Mouse (Mus musculus) hindbrain, embryonic 13.5 days (tissue): ENCODE measurements around the gene Xlr5a. TPM values are rescaled to one million over a fixed set of nuclear protein-coding genes. Genes with fewer than 3 reads are reported as not detected.
"Not testable (repeated sequence)": the region's sequence is repeated elsewhere in the genome, so short reads cannot be mapped to it uniquely, and the experiment has no call there.

Experiments
- ATAC-seq: fragments of 200-750 bp; cut with Nextera tagmentation; 2 replicates; pipeline ENCODE4 v1.8.0; 2017; ENCODE audit warnings: moderate TSS enrichment; ENCODE audit not compliant: low FRiP score
- H3K27ac ChIP-seq: fragments of 300-500 bp; sonication (generic); 2 replicates; pipeline ENCODE4 v1.5.1; 2015; ENCODE audit warnings: inconsistent platforms, mild to moderate bottlenecking, moderate library complexity
- H3K27me3 ChIP-seq: fragments of 300-500 bp; sonication (generic); 2 replicates; pipeline ENCODE4 v1.6.1; 2015; ENCODE audit warnings: mild to moderate bottlenecking, inconsistent platforms
- H3K36me3 ChIP-seq: fragments of 300-500 bp; sonication (generic); 2 replicates; pipeline ENCODE4 v1.6.1; 2015; ENCODE audit warnings: mild to moderate bottlenecking, inconsistent platforms
- H3K4me1 ChIP-seq: fragments of 300-500 bp; sonication (generic); replicated peaks from 2 replicates; pipeline ENCODE4 v1.6.1; 2015; ENCODE audit warnings: inconsistent platforms
- H3K4me2 ChIP-seq: fragments of 300-500 bp; sonication (generic); 2 replicates; pipeline ENCODE4 v1.6.1; 2015; ENCODE audit warnings: inconsistent platforms, mild to moderate bottlenecking, moderate library complexity
- H3K4me3 ChIP-seq: fragments of 300-500 bp; sonication (generic); 2 replicates; pipeline ENCODE4 v1.5.1; 2015; ENCODE audit warnings: mild to moderate bottlenecking, inconsistent platforms
- H3K9ac ChIP-seq: fragments of 300-500 bp; sonication (generic); 2 replicates; pipeline ENCODE4 v1.6.1; 2015; ENCODE audit warnings: mild to moderate bottlenecking, inconsistent platforms
- H3K9me3 ChIP-seq: fragments of 300-500 bp; sonication (generic); 2 replicates; pipeline ENCODE4 v1.6.1; 2016; ENCODE audit warnings: inconsistent platforms
- WGBS: fragments of 180-500 bp; shearing (Covaris S2); methylation state at CpG from one replicate; pipeline ENCODE4 v1.1.7; 2015; 5-methylcytosine and 5-hydroxymethylcytosine counted together
- polyA plus RNA-seq: library from polyadenylated mRNA; unstranded; fragments of >200 nt; fragmentation: Nextera tagmentation; extraction: Ambion mirVana; gene quantifications from 2 replicates; pipeline ENCODE4 v1.2.1, GENCODE M21; 2015

Gene Xlr5a
- polyA plus RNA-seq, 1 experiment from 2014 or later = not detected

GRCm38 (mm10) chrX:73116747-73117146, 176.0 kb downstream of the Xlr5a start, which contains the start of gene Gm14685:
TSS of gene Gm14685 (plus strand) at chrX:73117047.
- H3K9me3 ChIP-seq, H3K4me1 ChIP-seq, H3K36me3 ChIP-seq, ATAC-seq, H3K27ac ChIP-seq, H3K4me3 ChIP-seq, H3K4me2 ChIP-seq, H3K9ac ChIP-seq, H3K27me3 ChIP-seq: not testable (repeated sequence)
- no CpG with 5 or more reads among the region's 7 CpGs for WGBS

- not testable (repeated sequence) for ATAC-seq, H3K36me3 ChIP-seq, H3K9me3 ChIP-seq, H3K27me3 ChIP-seq, H3K4me3 ChIP-seq, H3K4me1 ChIP-seq, H3K9ac ChIP-seq, H3K4me2 ChIP-seq, H3K27ac ChIP-seq
- WGBS = 74% methylated on average over 13 of the region's 13 CpGs
These were observed 195.8 kb downstream of the Xlr5a start, which contains the start of gene Xlr3a for GRCm38 (mm10) chrX:73096941-73097508. TSS of gene Xlr3a (minus strand) at chrX:73097095.

DNA sequence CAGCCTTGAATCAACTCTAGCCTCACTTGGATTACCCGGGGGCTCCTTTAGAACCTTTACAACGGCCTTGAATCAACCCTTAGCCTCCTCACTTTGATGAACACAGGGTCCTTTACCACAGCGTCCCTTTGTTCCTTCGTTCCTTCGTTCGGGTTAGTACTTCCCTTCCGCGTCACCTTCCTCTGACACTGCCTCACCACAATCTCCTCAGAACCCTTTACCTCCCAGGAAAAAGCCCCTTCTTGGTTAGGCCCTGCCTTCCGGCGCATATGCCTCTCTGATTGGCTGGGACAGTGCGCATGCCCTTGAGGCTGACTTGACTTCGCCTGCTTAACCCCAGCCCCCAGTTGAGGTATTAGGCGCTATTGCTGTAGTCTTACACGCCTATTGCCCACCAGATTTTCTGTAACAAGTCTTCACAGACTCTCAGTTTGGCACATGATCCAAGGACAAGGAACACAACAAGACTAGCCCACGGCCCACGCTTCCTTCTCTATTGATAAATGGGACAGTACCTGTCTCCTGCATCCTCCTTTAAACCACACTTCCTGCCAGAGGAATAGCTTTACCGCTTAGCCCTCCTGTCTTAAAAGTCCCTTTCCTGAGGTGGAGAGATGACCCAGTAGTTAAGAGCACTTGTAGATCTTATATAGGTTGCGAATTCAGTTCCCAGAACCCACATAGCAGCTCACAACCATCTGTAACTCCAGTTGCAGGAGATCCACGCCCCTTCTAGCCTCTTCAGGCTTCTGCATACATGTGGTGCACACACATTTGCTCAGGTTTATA, 210.3 kb downstream of the Xlr5a start, which contains the start of gene Xlr4a:
Gene Xlr4a, minus strand, starts transcription at position 212 of the 789 bp plus-strand sequence.
- H3K27ac ChIP-seq, H3K4me1 ChIP-seq, H3K27me3 ChIP-seq, H3K36me3 ChIP-seq, ATAC-seq, H3K9me3 ChIP-seq, H3K9ac ChIP-seq, H3K4me3 ChIP-seq, H3K4me2 ChIP-seq: not testable (repeated sequence)
- 87% methylated on average over 19 of the region's 19 CpGs for WGBS

- H3K27me3 ChIP-seq, H3K4me3 ChIP-seq, H3K36me3 ChIP-seq, ATAC-seq, H3K4me1 ChIP-seq, H3K9me3 ChIP-seq, H3K4me2 ChIP-seq, H3K27ac ChIP-seq, H3K9ac ChIP-seq: not testable (repeated sequence)
- WGBS = 86% methylated on average over 1 of the region's 5 CpGs
These were observed 225.9 kb downstream of the Xlr5a start for GRCm38 (mm10) chrX:73066765-73067312.

- peak within 1 kb of the TSS; percentile 68 for H3K9ac ChIP-seq
- H3K4me1 ChIP-seq = peaks cover 10% of the 10 kb centered on the region; the same call in 1 of the 2 replicates
- peak within 1 kb of the TSS; percentile 59 for H3K4me2 ChIP-seq
- H3K9me3 ChIP-seq = no peaks in the 10 kb centered on the region
- H3K36me3 ChIP-seq = no peaks in the 10 kb centered on the region
- peak; percentile 75 for ATAC-seq
- H3K27ac ChIP-seq = no peak within 1 kb of the TSS; the same call in 1 of the 2 replicates
- H3K27me3 ChIP-seq = peaks cover 3% of the 10 kb centered on the region; the same call in 1 of the 2 replicates
- H3K4me3 ChIP-seq = peak within 1 kb of the TSS; percentile 41
- WGBS = 16% methylated on average over 7 of the region's 7 CpGs
These were observed 228.4 kb downstream of the Xlr5a start, which contains the start of gene Pnma3 for GRCm38 (mm10) chrX:73064415-73064793. TSS of gene Pnma3 (plus strand) at chrX:73064787.

DNA sequence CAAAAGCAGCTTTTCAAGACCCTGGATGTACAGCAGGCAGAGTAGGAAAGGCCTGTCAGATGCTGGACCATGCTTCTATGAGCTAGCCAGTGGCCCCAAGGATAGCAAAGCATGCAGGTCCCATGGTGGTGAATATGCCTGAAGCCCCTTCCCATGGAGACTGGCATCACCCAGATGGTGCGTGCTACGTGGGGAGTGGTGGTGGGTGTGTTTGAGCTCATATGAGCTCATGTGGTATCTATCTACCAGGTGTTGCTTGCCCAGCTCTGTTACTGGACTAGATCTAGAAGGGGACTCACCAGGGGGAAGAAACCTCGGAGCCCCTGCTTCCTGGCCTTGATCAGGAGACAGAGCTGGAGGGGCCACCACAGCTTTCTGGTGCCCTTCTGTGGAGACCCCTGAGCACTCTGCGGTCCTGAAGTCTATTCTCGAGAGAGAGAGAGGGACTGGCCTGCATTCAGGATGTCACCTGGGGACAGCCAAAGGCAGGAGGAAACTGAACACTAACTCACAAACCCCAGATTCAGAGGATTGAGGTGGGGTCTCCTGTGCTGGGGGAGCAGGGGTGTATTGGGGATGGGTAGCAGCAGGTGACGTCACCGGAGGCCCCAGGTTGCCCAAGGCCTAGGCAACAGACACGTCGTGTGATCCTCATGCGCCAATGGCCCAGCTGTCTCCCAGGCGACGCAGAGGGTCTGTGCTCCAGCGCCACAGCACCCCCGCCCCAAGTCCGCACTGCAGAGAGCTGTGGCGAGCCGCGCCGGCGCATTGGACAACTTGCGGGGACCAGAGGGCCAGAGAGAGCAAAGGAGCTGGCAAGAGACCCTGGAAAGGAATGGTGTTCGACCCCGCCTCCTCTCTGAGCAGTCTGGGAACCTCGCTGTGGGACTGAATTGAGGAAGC, 229.0 kb downstream of the Xlr5a start:
- H3K27ac ChIP-seq = no peak overlapping the region; the same call in 1 of the 2 replicates
- peak overlapping the region; percentile 41 for H3K4me3 ChIP-seq
- peaks cover 3% of the 10 kb centered on the region; the same call in 1 of the 2 replicates for H3K27me3 ChIP-seq
- WGBS = 31% methylated on average over 24 of the region's 24 CpGs
- no peaks in the 10 kb centered on the region for H3K36me3 ChIP-seq
- H3K4me2 ChIP-seq = peak overlapping the region; percentile 59
- peak overlapping the region; percentile 68 for H3K9ac ChIP-seq
- H3K9me3 ChIP-seq = no peaks in the 10 kb centered on the region
- H3K4me1 ChIP-seq = peaks cover 10% of the 10 kb centered on the region; the same call in 1 of the 2 replicates
- peak; percentile 92 for ATAC-seq

DNA sequence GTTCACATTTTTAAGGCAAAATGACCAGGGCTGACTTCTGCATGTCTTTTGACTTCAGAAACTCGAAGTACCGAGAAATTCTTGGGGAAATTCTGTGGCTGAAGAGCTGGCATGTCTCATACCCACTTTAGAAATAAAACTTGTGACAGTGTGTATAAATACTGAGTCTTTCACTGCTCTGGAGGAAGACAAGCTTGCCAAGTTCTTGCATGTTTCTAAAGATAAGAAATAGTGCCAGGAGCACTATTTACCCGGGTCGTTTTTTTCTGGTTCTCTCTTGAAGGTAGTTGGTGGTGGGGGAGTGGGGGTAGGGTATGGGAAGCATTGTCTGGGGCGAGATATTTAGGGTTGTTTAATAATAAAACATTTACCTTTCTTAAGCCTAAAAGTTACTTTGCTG, 230.5 kb downstream of the Xlr5a start:
- no peak for ATAC-seq
- no peaks in the 10 kb centered on the region for H3K36me3 ChIP-seq
- H3K9me3 ChIP-seq = no peaks in the 10 kb centered on the region
- peaks cover 10% of the 10 kb centered on the region; the same call in 1 of the 2 replicates for H3K4me1 ChIP-seq
- no peak overlapping the region for H3K4me2 ChIP-seq
- peaks cover 3% of the 10 kb centered on the region; the same call in 1 of the 2 replicates for H3K27me3 ChIP-seq
- WGBS = 65% methylated on average over 5 of the region's 5 CpGs
- no peak overlapping the region for H3K9ac ChIP-seq
- no peak overlapping the region for H3K4me3 ChIP-seq
- H3K27ac ChIP-seq = no peak overlapping the region

- Histone ChIP-seq H3K4me3 (no peak overlapping the region), H3K4me1 (peaks cover 10% of the 10 kb centered on the region; the same call in 1 of the 2 replicates), H3K4me2 (no peak overlapping the region), H3K9ac (no peak overlapping the region), H3K36me3 (no peaks in the 10 kb centered on the region), H3K27me3 (peaks cover 3% of the 10 kb centered on the region; the same call in 1 of the 2 replicates), H3K27ac (no peak overlapping the region), H3K9me3 (no peaks in the 10 kb centered on the region)
- WGBS = 78% methylated on average over 1 of the region's 1 CpGs
- ATAC-seq = no peak
These were observed 231.2 kb downstream of the Xlr5a start for GRCm38 (mm10) chrX:73061528-73061927.

Other genes with a start within 250 kb of the Xlr5a start
- gene Pnma3, start 228.2 kb downstream of the Xlr5a start, polyA plus RNA-seq = 2.3 and 3.0 TPM in 2 replicates
- 0.29 and 0.62 TPM in 2 replicates for gene Xlr4a, start 210.5 kb downstream of the Xlr5a start, polyA plus RNA-seq
- 3.5 and 5.1 TPM in 2 replicates for gene Xlr3a, start 195.9 kb downstream of the Xlr5a start, polyA plus RNA-seq
- 0.28 and 0.51 TPM in 2 replicates for gene Gm14685, start 175.9 kb downstream of the Xlr5a start, polyA plus RNA-seq
- gene Xlr5b, start 144.2 kb downstream of the Xlr5a start, polyA plus RNA-seq = not detected in 2 replicates
- 0.21 and 0.44 TPM in 2 replicates for gene DXBay18, start 143.5 kb downstream of the Xlr5a start, polyA plus RNA-seq
- gene Spin2d, start 116.0 kb downstream of the Xlr5a start, polyA plus RNA-seq = not detected in 2 replicates
- gene Xlr3b, start 100.8 kb downstream of the Xlr5a start, polyA plus RNA-seq = 18.9 and 23.1 TPM in 2 replicates
- 0.44 and 1.1 TPM in 2 replicates for gene Xlr4b, start 78.6 kb downstream of the Xlr5a start, polyA plus RNA-seq
- 33.2 and 35.2 TPM in 2 replicates for gene F8a, start 64.7 kb downstream of the Xlr5a start, polyA plus RNA-seq
- 0.30 and 0.79 TPM in 2 replicates for gene Xlr4c, start 49.8 kb downstream of the Xlr5a start, polyA plus RNA-seq
- gene Xlr3c, start 27.6 kb downstream of the Xlr5a start, polyA plus RNA-seq = 0.32 and 0.96 TPM in 2 replicates
- gene Xlr5c, start within 50 bp of the Xlr5a start, polyA plus RNA-seq = not detected in 2 replicates
- gene Gm45015, start 43.9 kb upstream of the Xlr5a start, polyA plus RNA-seq = not detected in 2 replicates
- gene Zfp275, start 49.6 kb upstream of the Xlr5a start, polyA plus RNA-seq = 10.6 and 10.9 TPM in 2 replicates
- not detected in 2 replicates for gene Gm18336, start 105.8 kb upstream of the Xlr5a start, polyA plus RNA-seq
- gene Zfp92, start 118.1 kb upstream of the Xlr5a start, polyA plus RNA-seq = 0.51 and 0.67 TPM in 2 replicates
- gene Trex2, start 142.4 kb upstream of the Xlr5a start, polyA plus RNA-seq = not detected in 2 replicates
- gene Haus7, start 166.1 kb upstream of the Xlr5a start, polyA plus RNA-seq = 73.0 and 73.5 TPM in 2 replicates
- 21.6 and 28.6 TPM in 2 replicates for gene Bgn, start 190.6 kb upstream of the Xlr5a start, polyA plus RNA-seq
- 3.6 and 4.2 TPM in 2 replicates for gene Atp2b3, start 210.1 kb upstream of the Xlr5a start, polyA plus RNA-seq